Mouse (Mus musculus) urinary bladder, adult 18-20 months (tissue): ENCODE measurements around the gene Gm13279.
"Not testable (repeated sequence)": the region's sequence is repeated elsewhere in the genome, so short reads cannot be mapped to it uniquely, and the experiment has no call there.

Experiments used
- DNase-seq, 2 experiments: peaks; one replicate each; pipeline ENCODE4 v3.0.0; 2022; ENCODE audit warnings: low spot score in 2 of 2, mixed read lengths in 2 of 2

Gene Gm13279

GRCm38 (mm10) chr4:88797097-88797496 lies at the start of gene Gm13279:
Gene Gm13279, plus strand, starts transcription at chr4:88797397.
- not testable (repeated sequence) for DNase-seq

- no peak for DNase-seq
Observed at GRCm38 (mm10) chr4:88749926-88750325, 47.3 kb upstream of the Gm13279 start.

GRCm38 (mm10) chr4:88754818-88755340 lies 42.3 kb upstream of the Gm13279 start, which contains the start of gene Gm13271:
Gene Gm13271, plus strand, starts transcription at chr4:88754868.
- DNase-seq: peak; percentile 74 to 91

DNA sequence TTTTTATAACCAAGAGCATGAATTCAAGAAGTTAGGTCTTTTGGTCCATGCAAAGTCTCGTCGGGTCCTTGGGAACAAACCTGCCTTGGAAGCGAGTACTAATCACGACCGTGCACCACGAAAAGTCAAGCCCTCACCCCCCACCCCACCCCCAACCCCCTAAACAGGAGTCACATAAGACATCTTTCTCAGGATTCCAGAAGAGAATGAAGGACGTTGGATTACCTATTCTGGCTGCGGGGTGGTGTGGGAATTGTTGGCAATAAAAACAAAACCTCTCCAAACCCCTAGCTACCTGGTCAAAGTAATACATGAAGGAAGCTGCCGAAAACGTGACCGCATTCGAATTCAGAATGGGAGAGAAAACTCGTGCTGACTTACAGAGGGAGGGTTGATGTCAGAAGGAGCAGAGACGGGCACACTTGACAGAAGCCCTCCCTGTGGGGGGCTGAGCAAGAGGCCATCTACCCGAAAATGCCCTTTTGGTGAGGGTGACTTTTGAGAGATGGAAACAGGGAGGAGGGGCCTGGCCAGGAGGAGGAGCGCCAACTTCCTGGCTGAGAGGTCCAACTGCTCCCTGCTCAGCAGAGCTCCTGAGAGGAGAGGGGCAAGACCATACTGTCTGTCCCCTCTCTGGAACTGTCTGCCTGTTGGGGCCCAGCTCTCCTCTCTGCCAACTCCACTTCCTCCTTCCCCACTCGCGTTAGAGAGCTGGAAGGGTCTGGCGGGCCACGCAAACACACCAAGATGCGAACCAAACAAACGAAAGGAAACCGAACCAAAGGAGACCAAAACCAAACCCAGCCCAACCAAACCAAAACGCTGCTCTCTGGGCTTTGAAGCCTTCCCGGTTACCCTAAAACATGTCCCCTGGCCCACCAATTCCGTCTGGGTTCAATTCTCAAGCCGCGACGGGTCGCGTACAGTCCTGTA lies 40.4 kb upstream of the Gm13279 start:
- DNase-seq: peak in 1 of 2 experiments; percentile 47

DNA sequence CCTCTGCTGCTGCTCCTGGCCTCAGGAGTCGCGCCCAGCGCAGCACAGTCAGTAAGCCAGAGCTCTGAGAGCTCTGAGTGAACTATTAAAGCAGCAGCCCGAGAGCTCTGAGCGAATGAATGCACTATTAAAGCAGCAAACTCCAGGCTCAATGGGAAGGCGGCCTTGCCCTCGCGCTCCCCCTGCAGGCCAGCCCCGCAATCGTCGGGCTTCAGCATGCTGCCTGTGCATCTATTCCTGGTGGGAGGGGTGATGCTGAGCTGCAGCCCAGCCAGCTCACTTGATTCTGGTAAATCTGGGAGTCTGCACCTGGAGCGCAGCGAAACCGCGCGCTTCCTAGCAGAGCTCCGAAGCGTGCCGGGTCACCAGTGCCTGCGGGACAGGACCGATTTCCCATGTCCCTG lies 39.6 kb upstream of the Gm13279 start:
- peak; percentile 87 to 100 for DNase-seq

DNA sequence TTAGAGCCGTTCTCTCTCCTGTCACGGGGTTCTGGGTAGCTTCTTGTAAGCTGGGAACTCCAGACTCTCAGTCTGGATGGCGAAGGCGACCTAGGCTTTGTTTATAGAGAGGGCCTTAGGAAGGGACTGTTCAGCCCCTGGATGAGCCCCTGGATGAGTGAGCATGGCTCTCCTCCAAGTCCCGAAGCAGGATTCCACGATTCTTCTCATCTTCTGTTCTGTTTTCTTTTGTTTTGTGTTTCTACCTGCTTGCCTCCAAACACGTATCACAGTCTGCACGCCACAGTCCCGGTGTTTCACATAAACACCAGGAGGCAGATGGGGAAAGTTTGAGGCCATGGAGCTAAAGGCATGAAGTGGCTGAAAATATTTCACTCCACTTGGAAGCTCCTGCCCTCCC lies 38.4 kb upstream of the Gm13279 start:
- DNase-seq: not testable (repeated sequence)

DNA sequence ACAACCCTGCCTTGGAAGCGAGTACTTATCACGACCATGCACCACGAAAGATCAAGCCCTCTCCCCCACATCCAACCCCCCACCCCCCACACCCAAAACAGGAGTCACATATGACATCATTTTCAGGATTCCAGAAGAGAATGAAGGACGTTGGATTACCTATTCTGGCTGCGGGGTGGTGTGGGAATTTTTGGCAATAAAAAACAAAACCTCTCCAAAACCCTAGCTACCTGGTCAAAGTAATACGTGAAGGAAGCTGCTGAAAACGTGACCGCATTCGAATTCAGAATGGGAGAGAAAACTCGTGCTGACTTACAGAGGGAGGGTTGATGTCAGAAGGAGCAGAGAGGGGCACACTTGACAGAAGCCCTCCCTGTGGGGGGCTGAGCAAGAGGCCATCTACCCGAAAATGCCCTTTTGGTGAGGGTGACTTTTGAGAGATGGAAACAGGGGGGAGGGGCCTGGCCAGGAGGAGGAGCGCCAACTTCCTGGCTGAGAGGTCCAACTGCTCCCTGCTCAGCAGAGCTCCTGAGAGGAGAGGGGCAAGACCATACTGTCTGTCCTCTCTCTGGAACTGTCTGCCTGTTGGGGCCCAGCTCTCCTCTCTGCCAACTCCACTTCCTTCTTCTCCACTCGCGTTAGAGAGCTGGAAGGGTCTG lies 37.5 kb upstream of the Gm13279 start, which contains the start of gene Gm13283:
Gene Gm13283, plus strand, starts transcription at position 510 of the 659 bp plus-strand sequence.
- DNase-seq: not testable (repeated sequence)

DNA sequence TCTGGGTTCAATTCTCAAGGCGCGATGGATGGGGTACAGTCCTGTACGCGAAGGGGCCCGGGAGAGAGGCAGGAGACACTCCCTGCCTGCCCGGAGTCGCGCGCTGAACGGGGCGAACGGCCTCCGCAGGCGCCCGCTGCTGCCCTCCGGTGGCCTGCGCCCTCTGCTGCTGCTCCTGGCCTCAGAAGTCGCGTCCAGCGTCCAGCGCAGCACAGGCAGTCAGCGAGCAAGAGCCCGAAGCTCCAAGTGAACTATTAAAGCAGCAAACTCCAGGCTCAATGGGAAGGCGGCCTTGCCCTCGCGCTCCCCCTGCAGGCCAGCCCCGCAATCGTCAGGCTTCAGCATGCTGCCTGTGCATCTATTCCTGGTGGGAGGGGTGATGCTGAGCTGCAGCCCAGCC lies 36.8 kb upstream of the Gm13279 start:
- peak; percentile 47 to 69 for DNase-seq

- peak; percentile 71 to 75 for DNase-seq
Observed at GRCm38 (mm10) chr4:88761776-88762175, 35.4 kb upstream of the Gm13279 start.

DNA sequence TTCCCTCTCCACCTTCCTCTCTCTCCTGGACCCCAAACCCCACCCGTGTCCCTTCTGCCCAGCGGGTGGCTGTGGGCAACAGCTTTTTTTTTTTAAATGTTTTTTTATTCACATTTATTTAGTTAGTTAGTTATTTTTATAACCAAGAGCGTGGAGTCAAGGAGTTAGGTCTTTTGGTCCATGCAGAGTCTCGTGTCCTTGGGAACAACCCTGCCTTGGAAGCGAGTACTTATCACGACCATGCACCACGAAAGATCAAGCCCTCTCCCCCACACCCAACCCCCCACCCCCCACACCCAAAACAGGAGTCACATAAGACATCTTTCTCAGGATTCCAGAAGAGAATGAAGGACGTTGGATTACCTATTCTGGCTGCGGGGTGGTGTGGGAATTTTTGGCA lies 34.9 kb upstream of the Gm13279 start:
- not testable (repeated sequence) for DNase-seq

DNA sequence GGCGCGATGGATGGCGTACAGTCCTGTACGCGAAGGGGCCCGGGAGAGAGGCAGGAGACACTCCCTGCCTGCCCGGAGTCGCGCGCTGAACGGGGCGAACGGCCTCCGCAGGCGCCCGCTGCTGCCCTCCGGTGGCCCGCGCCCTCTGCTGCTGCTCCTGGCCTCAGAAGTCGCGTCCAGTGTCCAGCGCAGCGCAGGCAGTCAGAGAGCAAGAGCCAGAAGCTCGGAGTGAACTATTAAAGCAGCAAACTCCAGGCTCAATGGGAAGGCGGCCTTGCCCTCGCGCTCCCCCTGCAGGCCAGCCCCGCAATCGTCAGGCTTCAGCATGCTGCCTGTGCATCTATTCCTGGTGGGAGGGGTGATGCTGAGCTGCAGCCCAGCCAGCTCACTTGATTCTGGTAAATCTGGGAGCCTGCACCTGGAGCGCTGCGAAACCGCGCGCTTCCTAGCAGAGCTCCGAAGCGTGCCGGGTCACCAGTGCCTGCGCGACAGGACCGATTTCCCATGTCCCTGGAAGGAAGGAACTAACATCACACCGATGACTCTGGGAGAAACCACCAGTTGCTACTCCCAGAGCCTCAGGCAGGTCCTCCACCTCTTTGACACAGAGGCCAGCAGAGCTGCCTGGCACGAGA lies 33.7 kb upstream of the Gm13279 start:
- peak in 1 of 2 experiments; percentile 52 for DNase-seq

DNA sequence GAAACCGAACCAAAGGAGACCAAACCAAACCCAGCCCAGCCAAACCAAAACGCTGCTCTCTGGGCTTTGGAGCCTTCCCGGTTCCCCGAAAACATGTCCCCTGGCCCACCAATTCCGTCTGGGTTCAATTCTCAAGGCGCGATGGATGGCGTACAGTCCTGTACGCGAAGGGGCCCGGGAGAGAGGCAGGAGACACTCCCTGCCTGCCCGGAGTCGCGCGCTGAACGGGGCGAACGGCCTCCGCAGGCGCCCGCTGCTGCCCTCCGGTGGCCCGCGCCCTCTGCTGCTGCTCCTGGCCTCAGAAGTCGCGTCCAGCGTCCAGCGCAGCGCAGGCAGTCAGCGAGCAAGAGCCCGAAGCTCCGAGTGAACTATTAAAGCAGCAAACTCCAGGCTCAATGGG lies 23.7 kb upstream of the Gm13279 start, which contains the start of gene Gm13290:
Gene Gm13290, plus strand, starts transcription at position 301 of the 400 bp plus-strand sequence.
- not testable (repeated sequence) for DNase-seq

- DNase-seq: not testable (repeated sequence)
Observed at GRCm38 (mm10) chr4:88776622-88777021, 20.6 kb upstream of the Gm13279 start, which contains the start of gene Gm13289. Gene Gm13289, plus strand, starts transcription at chr4:88776922.

- DNase-seq: not testable (repeated sequence)
Observed at GRCm38 (mm10) chr4:88779550-88779949, 17.6 kb upstream of the Gm13279 start, which contains the start of gene Gm13272. Gene Gm13272, plus strand, starts transcription at chr4:88779850.

DNA sequence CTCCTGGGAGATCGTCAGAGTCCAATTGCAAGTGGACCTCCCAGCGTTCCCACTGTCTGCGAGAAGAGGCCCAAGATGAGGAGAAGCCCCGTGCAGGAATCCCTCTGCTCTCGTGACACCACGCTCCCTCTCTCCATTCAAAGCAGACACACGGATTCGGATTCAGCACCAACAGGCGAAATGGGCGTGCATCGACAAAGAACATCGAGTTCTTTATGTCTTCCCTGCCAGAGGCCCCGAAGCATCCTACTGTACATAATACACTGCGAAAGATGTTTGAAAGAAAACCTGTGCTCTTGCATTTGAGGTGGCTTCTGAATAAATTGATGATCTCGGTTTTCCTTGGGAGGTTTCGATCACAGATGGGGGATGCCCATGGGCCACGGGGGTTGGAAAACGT lies 16.9 kb upstream of the Gm13279 start:
- DNase-seq: not testable (repeated sequence)

GRCm38 (mm10) chr4:88781831-88782230 lies 15.4 kb upstream of the Gm13279 start, which contains the start of gene Ifnz:
Gene Ifnz, plus strand, starts transcription at chr4:88782131.
- DNase-seq: not testable (repeated sequence)

- DNase-seq: not testable (repeated sequence)
Observed at GRCm38 (mm10) chr4:88782335-88782734, 14.9 kb upstream of the Gm13279 start.

- DNase-seq: not testable (repeated sequence)
Observed at GRCm38 (mm10) chr4:88785409-88785808, 11.8 kb upstream of the Gm13279 start, which contains the start of gene Gm13276. Gene Gm13276, plus strand, starts transcription at chr4:88785709.

DNA sequence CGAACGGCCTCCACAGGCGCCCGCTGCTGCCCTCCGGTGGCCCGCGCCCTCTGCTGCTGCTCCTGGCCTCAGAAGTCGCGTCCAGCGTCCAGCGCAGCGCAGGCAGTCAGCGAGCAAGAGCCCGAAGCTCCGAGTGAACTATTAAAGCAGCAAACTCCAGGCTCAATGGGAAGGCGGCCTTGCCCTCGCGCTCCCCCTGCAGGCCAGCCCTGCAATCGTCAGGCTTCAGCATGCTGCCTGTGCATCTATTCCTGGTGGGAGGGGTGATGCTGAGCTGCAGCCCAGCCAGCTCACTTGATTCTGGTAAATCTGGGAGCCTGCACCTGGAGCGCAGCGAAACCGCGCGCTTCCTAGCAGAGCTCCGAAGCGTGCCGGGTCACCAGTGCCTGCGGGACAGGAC lies 8.8 kb upstream of the Gm13279 start, which contains the start of gene Gm13277:
Gene Gm13277, plus strand, starts transcription at position 231 of the 400 bp plus-strand sequence.
- DNase-seq: peak in 1 of 2 experiments; percentile 63

DNA sequence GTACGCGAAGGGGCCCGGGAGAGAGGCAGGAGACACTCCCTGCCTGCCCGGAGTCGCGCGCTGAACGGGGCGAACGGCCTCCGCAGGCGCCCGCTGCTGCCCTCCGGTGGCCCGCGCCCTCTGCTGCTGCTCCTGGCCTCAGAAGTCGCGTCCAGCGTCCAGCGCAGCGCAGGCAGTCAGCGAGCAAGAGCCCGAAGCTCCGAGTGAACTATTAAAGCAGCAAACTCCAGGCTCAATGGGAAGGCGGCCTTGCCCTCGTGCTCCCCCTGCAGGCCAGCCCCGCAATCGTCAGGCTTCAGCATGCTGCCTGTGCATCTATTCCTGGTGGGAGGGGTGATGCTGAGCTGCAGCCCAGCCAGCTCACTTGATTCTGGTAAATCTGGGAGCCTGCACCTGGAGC lies 5.9 kb upstream of the Gm13279 start, which contains the start of gene Gm13278:
Gene Gm13278, plus strand, starts transcription at position 301 of the 400 bp plus-strand sequence.
- not testable (repeated sequence) for DNase-seq
